Mouse (Mus musculus) heart, postnatal 0 days (tissue): ENCODE measurements at regions not wholly inside any gene's neighbourhood (a gene's known extent, or its start where the extent isn't known, plus 50 kb on each side); places are given as distances from the start of the nearest gene placed in this dataset.
"Not testable (repeated sequence)": the region's sequence is repeated elsewhere in the genome, so short reads cannot be mapped to it uniquely, and the experiment has no call there.

Experiments
- ATAC-seq: fragments of 200-750 bp; cut with Nextera tagmentation; 2 replicates; pipeline ENCODE4 v1.8.0; 2017; ENCODE audit warnings: low read depth, moderate number of reproducible peaks, moderate library complexity; ENCODE audit not compliant: insufficient read depth
- DNase-seq: peaks from one replicate; pipeline ENCODE4 v3.0.0-alpha.2; 2016; ENCODE audit warnings: low spot score
- H3K27ac ChIP-seq: fragments of 300-500 bp; sonication (generic); 2 replicates; pipeline ENCODE4 v1.5.1; 2014; ENCODE audit warnings: low read depth, mild to moderate bottlenecking
- H3K27me3 ChIP-seq: fragments of 300-500 bp; sonication (generic); 2 replicates; pipeline ENCODE4 v1.6.1; 2014; ENCODE audit warnings: low read length, mixed read lengths; ENCODE audit not compliant: control insufficient read depth, insufficient read depth
- H3K36me3 ChIP-seq: fragments of 300-500 bp; sonication (generic); replicated peaks from 2 replicates; pipeline ENCODE4 v1.6.1; 2014; ENCODE audit warnings: low read length, mixed read lengths; ENCODE audit not compliant: control insufficient read depth, insufficient read depth
- H3K4me1 ChIP-seq: fragments of 300-500 bp; sonication (generic); 2 replicates; pipeline ENCODE4 v1.6.1; 2014; ENCODE audit warnings: antibody characterized with exemption; ENCODE audit not compliant: control insufficient read depth, insufficient read depth
- H3K4me2 ChIP-seq: fragments of 300-500 bp; sonication (generic); 2 replicates; pipeline ENCODE4 v1.6.1; 2014; ENCODE audit warnings: low read depth, mild to moderate bottlenecking, low read length, moderate library complexity
- H3K4me3 ChIP-seq: fragments of 300-500 bp; sonication (generic); 2 replicates; pipeline ENCODE4 v1.5.1; 2014; ENCODE audit warnings: low read depth, low read length
- H3K9ac ChIP-seq: fragments of 300-500 bp; sonication (generic); replicated peaks from 2 replicates; pipeline ENCODE4 v1.6.1; 2014; ENCODE audit warnings: low read depth, low read length, mixed read lengths
- H3K9me3 ChIP-seq: fragments of 300-500 bp; sonication (generic); replicated peaks from 2 replicates; pipeline ENCODE4 v1.6.1; 2016; ENCODE audit warnings: low read length; ENCODE audit not compliant: control insufficient read depth
- CTCF ChIP-seq: IDR thresholded peaks from 2 replicates; pipeline ENCODE4 v1.5.1; 2016; ENCODE audit warnings: antibody characterized with exemption, control low read depth, low read depth
- EP300 ChIP-seq: IDR thresholded peaks from 2 replicates; pipeline ENCODE4 v1.6.1; 2016; ENCODE audit warnings: antibody characterized with exemption, low read depth
- whole genome bisulfite sequencing: fragments of 180-500 bp; shearing (Covaris S2); extraction: QIAGEN DNeasy Blood & Tissue Kit; methylation state at CpG from one replicate; pipeline ENCODE4 v1.1.7; 2014; 5-methylcytosine and 5-hydroxymethylcytosine counted together

DNA sequence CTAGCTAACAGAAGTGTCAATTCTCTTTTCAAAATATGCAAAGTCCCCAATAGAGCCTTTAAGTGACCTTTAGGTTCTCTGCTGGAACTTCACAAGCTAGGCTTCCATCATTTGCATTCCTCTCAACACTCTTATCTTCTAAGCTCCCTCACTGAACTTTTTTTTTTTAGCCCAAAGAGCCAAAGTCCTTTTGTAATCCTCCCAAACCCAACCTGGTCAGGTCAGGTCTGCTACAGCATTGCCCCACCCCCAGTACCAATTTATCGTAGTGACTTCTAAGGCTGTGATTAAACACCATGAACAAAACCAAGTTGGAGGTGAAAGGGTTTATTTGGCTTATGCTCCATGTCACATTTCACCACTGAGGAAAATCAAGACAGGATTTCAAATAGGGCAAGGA, 79.7 kb upstream of the Arhgap42 start:
- no peaks in the 10 kb centered on the region for H3K9me3 ChIP-seq
- TF ChIP-seq CTCF, result no peak
- TF ChIP-seq EP300, result no peak
- H3K4me3 ChIP-seq, result no peak overlapping the region
- ATAC-seq, result no peak
- 67% methylated on average over 1 of the region's 1 CpGs for WGBS
- no peaks in the 10 kb centered on the region for H3K27me3 ChIP-seq
- H3K27ac ChIP-seq, result no peak overlapping the region
- no peaks in the 10 kb centered on the region for H3K36me3 ChIP-seq
- DNase-seq, result no peak
- H3K9ac ChIP-seq, result no peak overlapping the region
- no peak overlapping the region for H3K4me2 ChIP-seq
- H3K4me1 ChIP-seq, result no peaks in the 10 kb centered on the region

DNA sequence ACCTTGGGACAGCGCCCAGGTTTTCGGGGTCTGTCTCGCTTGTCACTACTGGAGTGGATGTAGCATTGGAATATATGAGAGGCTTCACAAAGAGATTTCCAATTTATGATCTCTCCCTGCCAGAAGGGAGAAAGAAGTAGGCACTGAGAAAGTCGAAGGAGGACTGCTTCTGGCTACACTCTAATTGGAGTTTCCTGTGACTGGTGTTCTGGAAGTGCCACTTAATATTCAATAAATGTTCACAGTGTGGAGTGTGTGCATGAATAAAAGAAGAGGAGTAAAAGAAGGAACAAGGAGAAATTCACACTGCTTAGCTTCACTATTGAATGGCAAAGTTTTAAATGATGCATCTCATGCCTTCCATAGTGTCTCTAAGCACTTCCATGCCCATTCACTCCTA, 77.1 kb upstream of the Arhgap42 start:
- Histone ChIP-seq H3K4me3 (no peak overlapping the region), H3K9ac (no peak overlapping the region), H3K36me3 (no peaks in the 10 kb centered on the region), H3K27ac (no peak overlapping the region), H3K9me3 (no peaks in the 10 kb centered on the region), H3K4me2 (no peak overlapping the region), H3K27me3 (no peaks in the 10 kb centered on the region), H3K4me1 (no peaks in the 10 kb centered on the region)
- ATAC-seq (no peak), DNase-seq (no peak)
- TF ChIP-seq EP300 (no peak), CTCF (no peak)
- 87% methylated on average over 4 of the region's 4 CpGs for WGBS

DNA sequence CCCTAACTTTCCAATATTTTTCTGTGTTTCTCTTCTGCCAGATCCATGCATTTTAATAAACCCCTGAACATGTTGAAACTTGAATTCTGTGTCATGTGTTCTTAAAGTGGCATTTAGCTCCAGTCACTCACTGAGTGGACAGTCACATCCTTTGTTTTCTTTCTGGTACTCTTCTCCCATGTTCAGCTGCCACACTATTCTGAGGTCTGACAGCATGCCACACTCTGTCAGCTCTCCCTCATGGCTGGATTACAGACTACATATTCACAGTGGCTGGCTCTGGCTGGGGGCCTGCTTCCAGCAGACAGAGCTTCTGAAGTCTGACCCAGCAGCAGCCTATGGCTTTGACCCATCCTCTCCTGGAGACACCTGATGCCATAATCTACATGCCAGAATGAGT, 73.4 kb upstream of the Arhgap42 start:
- no peak for ATAC-seq
- Histone ChIP-seq H3K4me3 (no peak overlapping the region), H3K9ac (no peak overlapping the region), H3K4me2 (no peak overlapping the region), H3K9me3 (no peaks in the 10 kb centered on the region), H3K36me3 (no peaks in the 10 kb centered on the region), H3K27me3 (no peaks in the 10 kb centered on the region), H3K27ac (no peak overlapping the region), H3K4me1 (no peaks in the 10 kb centered on the region)
- no peak for TF ChIP-seq EP300
- no peak for TF ChIP-seq CTCF
- no peak for DNase-seq

DNA sequence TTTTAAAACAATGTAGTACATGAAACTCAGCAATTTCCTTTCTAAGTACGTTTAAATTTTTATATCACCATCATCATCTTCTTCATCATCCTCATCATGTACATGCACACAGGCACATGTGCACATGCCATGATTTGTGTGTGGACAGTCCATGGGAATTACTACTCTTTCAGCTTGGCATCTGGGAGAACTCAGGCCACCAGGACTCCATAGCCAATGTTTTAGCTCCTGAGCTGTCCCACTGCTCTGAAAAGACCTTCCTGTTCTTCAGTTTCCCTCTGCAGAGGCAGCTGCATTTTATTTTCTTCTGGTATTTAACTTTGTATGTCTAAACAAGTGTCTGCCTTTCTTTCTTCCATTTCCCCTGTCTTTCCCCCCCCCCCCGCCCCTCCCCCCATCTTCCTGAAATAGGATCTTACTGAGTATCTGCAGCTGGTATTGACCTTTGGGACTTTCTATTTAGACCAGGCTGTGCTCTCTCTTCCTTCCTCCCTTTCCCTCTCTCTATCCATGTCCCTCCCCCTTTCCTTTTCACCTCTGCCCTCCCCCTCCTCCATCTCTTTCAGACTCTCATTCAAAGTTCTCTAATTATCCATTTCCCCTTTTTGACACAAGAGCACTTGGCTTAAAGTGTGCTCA, 72.8 kb upstream of the Arhgap42 start:
- no peak for ATAC-seq
- TF ChIP-seq CTCF (no peak), EP300 (no peak)
- 84% methylated on average over 1 of the region's 2 CpGs for WGBS

DNA sequence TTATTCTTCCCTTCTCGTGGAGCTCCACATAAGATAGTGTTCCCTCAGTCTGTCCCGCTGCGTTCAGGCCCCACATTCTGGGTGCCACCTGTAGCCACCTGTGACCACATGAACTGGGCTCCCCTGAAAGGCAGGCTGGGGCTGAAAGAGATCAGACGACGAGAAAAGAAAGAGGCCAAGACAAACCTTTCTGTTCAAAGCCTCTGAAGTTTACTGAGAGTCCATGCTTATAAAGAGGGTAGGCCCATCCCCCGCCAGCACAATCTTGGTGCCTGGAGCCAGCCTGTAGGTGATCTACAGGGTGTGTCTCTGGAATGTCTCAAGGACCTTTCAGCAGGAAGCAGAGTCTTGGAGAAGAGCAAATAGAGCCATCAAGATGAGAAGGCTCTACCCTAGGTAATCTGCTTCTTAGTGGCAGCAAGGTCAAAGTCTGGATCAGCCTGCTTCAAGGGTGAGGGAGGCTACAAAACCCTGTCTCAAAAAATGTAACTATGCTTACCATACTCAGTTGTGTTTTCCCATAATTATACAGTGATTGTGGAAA, 72.2 kb upstream of the Arhgap42 start:
- H3K9ac ChIP-seq, H3K27ac ChIP-seq, H3K4me2 ChIP-seq, DNase-seq, H3K9me3 ChIP-seq, H3K36me3 ChIP-seq, H3K27me3 ChIP-seq, H3K4me3 ChIP-seq, ATAC-seq, H3K4me1 ChIP-seq: not testable (repeated sequence)
- WGBS, result 76% methylated on average over 6 of the region's 6 CpGs

More for the DNA sequence above, 72.8 kb upstream of the Arhgap42 start:
- Histone ChIP-seq H3K4me3 (no peak overlapping the region), H3K4me1 (no peaks in the 10 kb centered on the region), H3K9me3 (no peaks in the 10 kb centered on the region), H3K4me2 (no peak overlapping the region), H3K27ac (no peak overlapping the region), H3K9ac (no peak overlapping the region), H3K27me3 (no peaks in the 10 kb centered on the region), H3K36me3 (no peaks in the 10 kb centered on the region)
- DNase-seq, result no peak

DNA sequence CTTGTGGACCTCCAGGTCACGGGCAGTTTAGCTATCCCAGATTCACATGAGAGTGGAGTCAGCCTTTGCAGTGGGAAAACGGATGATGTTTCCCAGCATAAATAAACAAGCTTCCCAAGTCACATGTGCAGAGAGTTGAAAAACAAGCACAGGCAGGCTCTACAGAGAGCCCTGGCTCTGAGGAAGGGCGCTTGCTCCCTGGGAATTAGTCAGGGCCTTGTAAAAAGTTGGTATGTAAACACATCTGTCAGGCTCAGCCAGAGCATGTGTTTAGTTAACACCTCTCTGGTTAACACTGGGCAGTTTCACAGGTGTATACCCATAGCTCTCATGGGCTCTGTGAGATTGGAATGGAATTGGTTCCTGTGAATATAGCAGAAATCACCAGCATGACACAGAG, 51.9 kb upstream of the Arhgap42 start:
- no peaks in the 10 kb centered on the region for H3K36me3 ChIP-seq
- ATAC-seq, result no peak
- no peak for DNase-seq
- no peak overlapping the region for H3K27ac ChIP-seq
- no peaks in the 10 kb centered on the region for H3K4me1 ChIP-seq
- H3K9ac ChIP-seq, result no peak overlapping the region
- no peaks in the 10 kb centered on the region for H3K9me3 ChIP-seq
- TF ChIP-seq CTCF (no peak), EP300 (no peak)
- no peak overlapping the region for H3K4me2 ChIP-seq
- no peak overlapping the region for H3K4me3 ChIP-seq
- 53% methylated on average over 3 of the region's 3 CpGs for WGBS
- no peaks in the 10 kb centered on the region for H3K27me3 ChIP-seq
